Mouse (Mus musculus) stomach, adult 2 months (tissue): ENCODE data around the gene Hcrtr1. TPM values are rescaled to one million over a fixed set of nuclear protein-coding genes. Genes with fewer than 3 reads are reported as not detected.

ENCODE experiments used
- polyA plus RNA-seq: library from polyadenylated mRNA; depleted of rRNA; stranded (reverse); fragments of >200 nt; gene quantifications from 2 replicates; pipeline ENCODE4 v1.2.3, GENCODE M21; 2012; rRNA removed

Hcrtr1 gene
- 5.9 and 9.3 TPM in 2 replicates for polyA plus RNA-seq

DNA sequence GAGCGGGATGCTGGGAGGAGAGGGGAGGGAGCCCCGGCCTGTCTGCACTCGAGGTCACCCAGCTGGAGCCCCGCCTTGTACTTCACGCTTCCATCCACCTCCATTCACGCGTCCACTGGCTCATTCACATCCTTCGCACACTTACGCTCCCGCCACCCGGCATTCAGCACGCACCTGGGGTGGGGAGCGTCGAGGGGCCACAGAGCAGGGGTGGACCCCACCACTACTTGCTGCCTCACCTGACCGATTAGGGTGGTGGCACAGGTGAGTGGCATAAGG is at the start of gene Hcrtr1:
TSS of gene Hcrtr1 (minus strand) at position 146 of the 279 bp plus-strand sequence.

DNA sequence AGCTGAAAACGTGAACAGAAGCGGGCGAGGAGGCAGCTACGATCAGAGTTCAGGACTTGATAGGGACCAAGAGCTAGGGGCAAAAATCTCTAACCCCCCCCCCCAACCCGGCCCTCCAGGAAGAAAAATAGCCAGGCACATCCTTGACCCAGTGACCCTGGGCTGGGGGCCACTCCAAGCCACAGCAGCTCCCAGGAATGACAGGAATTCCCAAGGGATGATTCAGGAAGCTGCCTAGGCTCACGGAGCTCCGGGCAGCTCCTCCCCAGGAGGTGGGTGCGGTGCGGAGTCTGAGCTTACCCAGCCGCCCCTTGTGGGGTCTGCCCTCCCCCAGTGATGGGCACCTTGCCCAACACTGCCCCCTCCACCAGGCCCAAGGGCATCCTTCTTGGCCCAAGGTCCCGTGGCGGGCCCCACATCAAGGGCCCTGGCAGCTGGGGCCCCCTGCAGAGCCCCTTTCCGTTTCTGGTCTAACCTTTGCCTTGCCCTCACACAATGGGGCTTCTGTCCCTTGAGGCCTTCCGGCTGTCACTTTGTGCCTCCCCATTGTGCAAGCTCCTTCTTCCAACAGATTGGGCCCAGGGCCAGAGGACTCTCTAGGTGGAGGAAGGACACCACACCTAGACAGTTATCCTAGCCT is 36.0 kb upstream of the Hcrtr1 start, which contains the start of gene Tinagl1:
TSS of gene Tinagl1 (minus strand) at position 51 of the 640 bp plus-strand sequence.

DNA sequence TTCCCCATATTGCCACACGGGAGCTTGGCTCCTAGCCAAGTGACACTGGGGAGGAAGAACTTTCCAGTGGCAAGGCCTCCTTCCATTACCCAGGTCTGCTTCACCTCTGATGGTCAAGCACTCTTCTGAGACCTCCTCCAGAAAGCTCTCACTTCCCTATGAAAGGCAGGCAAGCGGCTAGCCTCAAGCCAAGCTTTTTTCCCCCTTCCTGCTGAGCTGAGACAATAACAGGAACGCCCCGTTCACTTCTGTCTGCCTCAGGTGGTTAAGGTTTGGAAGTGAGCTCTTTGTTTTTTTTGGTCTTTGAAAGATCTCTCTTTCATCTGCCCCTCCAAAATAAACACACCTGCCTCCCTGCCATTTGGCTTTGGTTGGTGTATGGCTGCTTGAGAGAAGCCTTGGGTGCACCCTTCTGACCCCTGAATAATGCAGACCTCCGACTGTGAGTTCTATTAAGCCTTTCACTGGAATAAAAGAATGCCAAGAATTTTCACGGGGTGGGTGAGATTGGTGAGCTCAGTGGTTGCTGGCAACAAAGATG is 37.0 kb downstream of the Hcrtr1 start, which contains the start of gene Pef1:
TSS of gene Pef1 (plus strand) at position 448 of the 541 bp plus-strand sequence.

Other genes with a start within 250 kb of the Hcrtr1 start
- 0.03 TPM in 1 of 2 replicates, not detected in the other for gene Spocd1, start 210.1 kb downstream of the Hcrtr1 start, polyA plus RNA-seq
- gene Adgrb2, start 154.5 kb downstream of the Hcrtr1 start, polyA plus RNA-seq, result 2.1 and 5.1 TPM in 2 replicates
- gene Col16a1, start 91.5 kb downstream of the Hcrtr1 start, polyA plus RNA-seq, result 19.8 and 21.3 TPM in 2 replicates
- 64.1 and 80.9 TPM in 2 replicates for gene Pef1, start 36.8 kb downstream of the Hcrtr1 start, polyA plus RNA-seq
- gene Tinagl1, start 35.8 kb upstream of the Hcrtr1 start, polyA plus RNA-seq, result 203 and 220 TPM in 2 replicates
- not detected in 2 replicates for gene Gm853, start 83.0 kb upstream of the Hcrtr1 start, polyA plus RNA-seq
- gene Serinc2, start 139.8 kb upstream of the Hcrtr1 start, polyA plus RNA-seq, result 493 and 559 TPM in 2 replicates
- 89.0 and 108 TPM in 2 replicates for gene Fabp3, start 169.2 kb upstream of the Hcrtr1 start, polyA plus RNA-seq
- gene Gm10570, start 169.3 kb upstream of the Hcrtr1 start, polyA plus RNA-seq, result 0.25 TPM in 1 of 2 replicates, not detected in the other
- gene Zcchc17, start 220.6 kb upstream of the Hcrtr1 start, polyA plus RNA-seq, result 28.5 and 30.8 TPM in 2 replicates
- 9.4 and 9.7 TPM in 2 replicates for gene Snrnp40, start 220.8 kb upstream of the Hcrtr1 start, polyA plus RNA-seq